Mouse (Mus musculus) T-helper 17 cell (primary cell): ENCODE measurements at regions not wholly inside any gene's neighbourhood (a gene's known extent, or its start where the extent isn't known, plus 50 kb on each side); places are given as distances from the start of the nearest gene placed in this dataset.

ENCODE experiments used
- in situ Hi-C, 2 experiments: fragments of 300-600 bp; cut with MboI, MseI; formaldehyde crosslinking; loops; 1 replicate in 1 of 2; 2 replicates in 1 of 2; pipeline ENCODE4 v1.15.1; 2025; ENCODE audit warnings: high pct_unique_total_duplicates in 2 of 2

- in situ Hi-C loops: loop anchor here in 1 of 2 experiments (10.0 kb wide), 1 partner anchor 197 kb away; no protein-coding TSS in a partner anchor
Observed at GRCm38 (mm10) chr3:50927318-50927717, 296.9 kb upstream of the Noct start.

DNA sequence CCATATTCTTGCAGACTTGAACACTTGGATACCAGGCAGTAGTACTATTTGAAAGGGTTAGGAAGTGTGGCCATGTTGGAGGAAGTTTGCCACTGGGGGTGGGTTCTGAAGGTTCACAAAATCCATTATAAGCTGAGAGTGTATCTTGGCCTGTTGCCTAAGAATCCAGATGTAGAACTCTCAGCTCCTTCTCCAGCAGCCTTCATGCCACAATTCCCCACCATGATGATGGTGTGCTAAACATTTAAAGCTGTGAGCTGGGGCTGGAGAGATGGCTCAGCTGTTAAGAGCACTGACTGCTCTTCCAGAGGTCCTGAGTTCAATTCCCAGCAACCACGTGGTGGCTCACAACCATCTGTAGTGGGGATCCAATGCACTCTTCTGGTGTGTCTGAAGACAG, 295.2 kb upstream of the Noct start:
- in situ Hi-C loops: loop anchor here in 1 of 2 experiments (10.0 kb wide), 1 partner anchor 196 kb away; no protein-coding TSS in a partner anchor

GRCm38 (mm10) chr3:50932397-50933089, 291.7 kb upstream of the Noct start:
- in situ Hi-C loops: no loop called here

DNA sequence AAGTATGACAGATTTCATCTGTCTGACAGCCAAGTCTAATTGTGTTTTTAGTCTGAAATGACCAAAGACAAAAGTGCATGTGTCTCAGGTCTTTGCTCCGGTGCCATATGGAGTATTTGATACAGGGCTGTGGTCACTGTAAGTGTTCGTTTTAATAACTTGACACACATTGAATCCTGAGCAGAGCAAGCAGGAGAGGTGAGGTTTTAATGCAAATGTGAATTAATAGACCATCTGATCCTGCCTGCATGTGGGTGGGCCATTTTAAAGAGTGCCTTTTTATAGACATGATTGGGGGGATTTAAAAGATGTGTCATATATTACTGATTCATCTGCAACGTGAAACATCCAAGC, 291.2 kb upstream of the Noct start:
- in situ Hi-C loops: no loop called here

DNA sequence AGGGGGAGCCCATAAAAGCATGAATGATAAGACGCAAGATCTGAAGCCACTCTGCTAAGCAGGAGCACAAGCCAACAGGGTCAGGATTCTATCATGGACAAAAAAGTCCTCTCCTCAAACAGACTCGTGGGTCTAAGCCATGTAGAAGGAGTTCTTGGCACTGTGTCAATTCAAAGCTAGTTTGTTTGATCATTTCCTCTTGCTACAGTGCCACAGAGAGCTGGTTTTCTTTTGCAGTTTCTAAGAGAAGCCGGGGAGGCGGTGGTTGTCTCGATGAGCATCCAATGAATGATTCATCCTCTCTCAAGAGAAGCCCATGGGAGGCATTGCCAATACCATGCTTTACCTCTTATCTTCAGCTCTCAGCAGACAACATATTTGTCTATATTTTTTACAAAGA, 284.6 kb upstream of the Noct start:
- in situ Hi-C loops: loop anchor here in 1 of 2 experiments (10.0 kb wide), 1 partner anchor 185 kb away; no protein-coding TSS in a partner anchor

DNA sequence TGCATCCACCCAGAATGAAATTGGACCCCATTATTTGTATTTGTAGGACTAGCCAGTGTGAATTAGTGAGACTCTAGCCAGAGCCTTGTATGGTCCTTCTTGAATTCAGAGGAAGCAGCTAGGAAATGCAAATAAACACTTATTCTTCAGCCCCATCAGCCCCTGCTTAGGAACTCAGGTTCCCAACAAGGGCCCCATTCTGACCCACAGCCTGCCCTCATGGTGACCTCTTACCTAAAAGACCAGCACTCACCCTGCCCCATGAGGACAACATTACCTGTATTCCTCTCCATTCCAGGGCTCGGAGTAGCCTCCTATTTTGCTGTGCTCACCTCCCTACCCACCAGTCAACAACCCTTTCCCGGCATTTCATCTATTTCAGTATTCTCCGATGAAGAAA, 283.6 kb upstream of the Noct start:
- in situ Hi-C loops: loop anchor here in 1 of 2 experiments (10.0 kb wide), 1 partner anchor 184 kb away; no protein-coding TSS in a partner anchor

GRCm38 (mm10) chr3:50953456-50953855, 270.8 kb upstream of the Noct start:
- in situ Hi-C loops: no loop called here

- in situ Hi-C loops: no loop called here
Observed at GRCm38 (mm10) chr3:50970386-50970785, 253.9 kb upstream of the Noct start.

GRCm38 (mm10) chr3:50973081-50973480, 251.2 kb upstream of the Noct start:
- in situ Hi-C loops: no loop called here

- in situ Hi-C loops: no loop called here
Observed at GRCm38 (mm10) chr3:50976141-50976780, 248.0 kb upstream of the Noct start.

DNA sequence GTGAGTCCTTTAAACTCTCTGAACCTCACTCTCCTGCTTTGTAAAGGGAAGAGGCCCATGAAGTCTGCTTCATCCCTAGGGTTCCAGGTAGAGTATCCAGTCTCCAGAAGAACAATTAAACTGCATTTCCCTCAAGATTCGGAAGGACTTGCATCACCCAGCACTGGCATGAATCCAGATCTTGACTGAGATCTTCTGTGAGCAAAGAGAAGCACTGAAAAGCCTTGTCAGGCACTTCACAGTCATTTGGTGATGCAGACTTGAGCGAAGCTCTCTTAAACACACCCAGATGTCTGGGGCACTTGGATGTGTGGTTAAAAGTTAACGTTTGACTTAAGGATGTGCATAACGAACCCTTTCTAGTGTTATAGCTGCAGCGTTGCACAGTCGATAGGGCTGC, 247.4 kb upstream of the Noct start:
- in situ Hi-C loops: no loop called here

DNA sequence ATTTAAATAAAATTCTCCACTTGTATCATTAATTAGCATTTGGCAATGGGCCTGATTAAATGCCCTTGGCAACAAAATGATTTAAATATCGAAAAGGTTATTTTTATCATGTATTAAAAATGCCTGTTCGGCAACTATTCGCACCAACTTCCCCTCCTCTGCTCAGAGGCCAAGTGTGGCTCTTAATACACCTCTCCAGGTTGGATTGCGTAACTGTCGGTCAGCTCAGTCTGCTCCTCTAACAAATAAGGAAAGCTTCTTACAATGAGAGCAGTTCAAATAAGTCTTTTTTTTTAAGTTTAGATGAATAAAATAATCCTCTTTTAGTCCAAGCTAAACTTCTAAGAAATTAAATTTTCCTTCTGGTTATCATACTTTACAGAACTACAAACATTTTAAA, 245.6 kb upstream of the Noct start:
- in situ Hi-C loops: no loop called here

- in situ Hi-C loops: no loop called here
Observed at GRCm38 (mm10) chr3:50979592-50979991, 244.7 kb upstream of the Noct start.

DNA sequence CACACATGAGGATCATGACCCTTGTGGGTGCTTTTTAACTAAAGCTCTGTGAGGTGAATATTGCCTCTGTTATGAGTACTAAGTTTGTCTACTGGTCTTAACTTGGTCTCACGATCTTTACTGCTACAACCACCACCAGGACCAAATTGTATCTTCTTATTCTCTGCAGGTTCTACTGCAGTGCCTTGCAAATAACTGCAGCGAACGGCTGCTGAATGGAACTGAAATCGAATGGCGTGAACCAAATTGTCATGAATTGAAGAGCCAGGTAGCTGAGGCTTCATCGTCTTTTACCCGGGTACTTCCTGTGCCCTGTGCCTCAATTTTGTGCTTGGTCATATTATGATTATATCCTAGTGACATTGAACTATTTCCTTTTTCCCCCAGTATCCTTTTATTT, 242.5 kb upstream of the Noct start:
- in situ Hi-C loops: no loop called here

DNA sequence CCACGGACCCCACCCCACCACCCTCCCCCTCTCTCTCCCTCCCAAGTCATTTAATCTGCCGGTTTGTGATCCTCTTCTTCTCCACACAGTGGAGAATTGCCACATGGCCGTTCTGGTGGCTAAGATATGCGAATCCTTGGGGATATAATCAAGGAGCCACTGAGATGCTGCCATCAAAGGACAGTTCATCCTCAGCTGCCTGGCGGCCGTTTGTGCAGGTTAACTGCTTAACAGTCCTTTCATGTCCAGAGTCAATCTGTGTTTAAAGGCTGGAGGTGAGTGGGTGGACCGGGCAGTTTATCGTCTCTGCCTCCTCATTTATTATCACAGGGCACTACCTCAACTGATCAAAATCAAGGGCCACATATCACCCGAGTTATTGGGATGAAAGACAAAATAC, 241.6 kb upstream of the Noct start:
- in situ Hi-C loops: no loop called here

- in situ Hi-C loops: no loop called here
Observed at GRCm38 (mm10) chr3:50983126-50983525, 241.1 kb upstream of the Noct start.

DNA sequence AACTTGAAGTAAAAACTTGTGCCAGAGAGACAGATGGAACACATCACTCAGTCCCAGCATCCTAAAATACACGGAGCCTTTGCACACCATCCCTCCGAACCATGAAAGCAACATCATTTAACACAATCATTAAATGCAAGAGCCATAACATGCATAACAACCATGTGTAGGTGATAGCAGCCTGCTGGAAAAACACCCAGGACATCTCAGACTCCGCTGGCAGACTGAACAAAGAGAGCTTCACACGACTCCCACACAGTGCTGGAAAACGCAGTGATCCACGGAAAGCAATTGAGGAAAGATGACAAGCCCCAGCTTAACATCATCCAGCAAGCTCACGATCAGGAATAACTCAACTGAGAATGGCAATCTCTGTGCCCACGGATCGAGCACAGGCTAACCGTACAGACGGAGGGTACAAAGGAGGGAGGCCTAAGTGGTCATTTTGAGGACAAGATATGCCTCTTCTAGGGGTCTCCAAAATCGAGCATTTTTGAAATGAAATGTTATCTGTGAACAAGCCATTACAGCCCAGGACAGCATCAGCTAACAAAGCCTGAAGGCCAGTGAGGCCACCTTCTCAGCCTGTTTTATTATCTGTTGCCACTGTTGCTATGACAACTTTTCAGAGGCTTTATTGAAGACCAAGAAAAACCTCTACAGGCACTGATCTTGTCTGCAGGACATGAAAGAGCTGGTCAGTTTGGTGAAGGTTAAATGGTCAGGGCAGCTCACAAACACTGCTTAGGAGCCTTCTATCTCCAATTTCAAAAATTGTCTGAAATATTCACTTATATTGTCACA, 240.1 kb upstream of the Noct start:
- in situ Hi-C loops: no loop called here

DNA sequence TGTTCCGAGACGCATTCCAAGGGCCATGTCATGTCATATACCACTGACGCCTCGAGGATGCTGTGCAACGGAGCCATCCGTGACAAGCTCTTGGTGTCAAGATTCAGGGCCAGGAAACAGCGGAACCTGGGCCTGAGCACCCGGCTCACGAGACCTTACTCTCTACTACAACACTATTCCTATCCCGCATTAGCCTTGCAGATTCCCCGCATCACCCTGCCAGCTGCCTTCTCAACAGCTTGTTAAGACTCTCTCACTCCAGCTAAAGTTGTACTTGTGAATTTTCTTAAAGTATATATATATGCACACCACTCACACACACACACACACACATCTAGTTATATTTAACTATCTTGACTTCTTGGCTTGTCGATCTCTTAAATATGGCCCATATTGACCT, 236.4 kb upstream of the Noct start:
- in situ Hi-C loops: no loop called here

DNA sequence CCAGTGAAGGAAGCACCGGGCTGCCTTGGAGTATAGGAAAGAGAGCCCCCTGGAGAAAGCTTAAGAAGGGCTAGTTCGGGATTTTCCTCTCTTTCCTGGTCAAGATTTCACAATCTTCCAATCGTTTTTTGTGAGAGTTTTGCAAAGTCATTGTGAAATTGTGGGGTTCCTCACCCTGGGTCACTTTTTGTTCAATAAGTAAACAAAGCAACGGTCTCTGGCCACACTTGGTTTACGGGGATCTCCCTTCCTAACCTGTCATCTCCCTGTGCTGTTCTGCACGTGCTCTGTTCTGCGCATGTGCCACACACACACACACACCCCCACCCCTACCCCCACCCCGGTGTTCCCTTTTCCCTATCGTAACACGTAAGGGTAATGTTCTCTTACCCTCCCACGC, 233.4 kb upstream of the Noct start:
- in situ Hi-C loops: no loop called here

DNA sequence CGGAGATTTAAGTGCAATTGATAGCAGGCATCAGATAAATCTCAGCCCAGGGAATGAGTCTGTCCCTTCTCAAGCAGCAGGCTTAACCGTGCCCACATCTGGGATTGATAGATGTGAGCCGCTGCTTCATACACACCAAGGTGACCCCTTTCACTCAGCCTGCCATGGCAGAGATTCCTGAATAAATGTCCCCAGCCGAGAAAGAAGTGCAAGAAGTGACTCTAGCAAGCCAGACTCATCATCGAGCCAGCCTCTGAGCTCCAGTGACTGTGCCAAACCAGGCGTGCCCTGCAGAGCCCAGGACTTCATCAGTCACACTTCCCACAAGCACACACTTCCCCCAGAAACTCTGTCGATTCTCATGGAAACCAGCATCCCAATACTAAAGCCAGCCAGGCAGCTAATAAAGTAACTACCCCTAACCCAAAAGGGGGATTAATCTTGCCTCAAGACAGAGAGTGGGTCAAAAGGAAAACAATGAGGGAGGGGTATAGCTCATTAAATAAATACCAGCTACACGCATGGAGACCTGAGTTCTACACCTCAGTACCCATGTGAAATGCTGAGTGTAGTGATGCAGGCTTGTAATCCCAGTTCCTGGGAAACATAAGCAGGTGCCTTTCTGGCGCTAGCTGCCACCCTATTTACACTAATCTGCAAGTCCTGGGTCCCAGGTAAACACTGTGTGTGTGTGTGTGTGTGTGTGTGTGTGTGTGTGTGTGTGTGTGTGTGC, 231.5 kb upstream of the Noct start:
- in situ Hi-C loops: no loop called here

GRCm38 (mm10) chr3:50999745-51000144, 224.5 kb upstream of the Noct start:
- in situ Hi-C loops: no loop called here

GRCm38 (mm10) chr3:51000938-51001337, 223.3 kb upstream of the Noct start:
- in situ Hi-C loops: no loop called here
